Mouse (Mus musculus) ES-E14 (cell line): Measurements from ENCODE around the gene Gnrhr.

Experiments used
- CHD2 ChIP-seq: IDR thresholded peaks from 2 replicates; pipeline ENCODE4 v1.6.1; 2014; ENCODE audit warnings: mild to moderate bottlenecking, low read depth, low read length, inconsistent platforms
- HCFC1 ChIP-seq: IDR thresholded peaks from 2 replicates; pipeline ENCODE4 v1.6.1; 2012; ENCODE audit warnings: low read length, inconsistent platforms, borderline replicate concordance; ENCODE audit not compliant: insufficient read depth
- MAFK ChIP-seq: IDR thresholded peaks from 2 replicates; pipeline ENCODE4 v1.6.1; 2014; ENCODE audit warnings: mild to moderate bottlenecking, low read depth, low read length, inconsistent platforms; ENCODE audit not compliant: insufficient read depth
- ZC3H11A ChIP-seq: IDR thresholded peaks from 2 replicates; pipeline ENCODE4 v1.6.1; 2012; ENCODE audit warnings: low read depth, mild to moderate bottlenecking, inconsistent platforms, low read length, borderline replicate concordance
- ZNF384 ChIP-seq: IDR thresholded peaks from 2 replicates; pipeline ENCODE4 v1.6.1; 2012; ENCODE audit warnings: low read depth, low read length, inconsistent platforms

GRCm38 (mm10) chr5:86191356-86191755 lies 6.3 kb downstream of the Gnrhr start:
- TF ChIP-seq MAFK: no peak
- TF ChIP-seq ZC3H11A: peak; percentile 52; the same call in 1 of the 2 replicates
- no peak for TF ChIP-seq HCFC1
- TF ChIP-seq ZNF384: no peak
- no peak for TF ChIP-seq CHD2
